Mouse (Mus musculus): ENCODE measurements around the gene Gm20696.

- TF ChIP-seq CTCF (IDR thresholded peaks at IDR 0.05; ENCODE audit: low read depth, low read length), result no peak
- no peak for TF ChIP-seq POLR2A (IDR thresholded peaks at IDR 0.05; ENCODE audit: borderline replicate concordance, low read depth, low read length)
Observed at GRCm38 (mm10) chr6:99621167-99621566, 45.4 kb downstream of the Gm20696 start.

Data from bone marrow macrophage, adult 2 months (primary cell).